Mouse (Mus musculus): ENCODE results near the gene Sptlc2. TPM values are rescaled to one million over a fixed set of nuclear protein-coding genes. Genes with fewer than 3 reads are reported as not detected.
"Not testable (repeated sequence)": the region's sequence is repeated elsewhere in the genome, so short reads cannot be mapped to it uniquely, and the experiment has no call there.

Gene Sptlc2
- total RNA-seq, 2 experiments from 2014 or later: 16.8 to 20.2 TPM

DNA sequence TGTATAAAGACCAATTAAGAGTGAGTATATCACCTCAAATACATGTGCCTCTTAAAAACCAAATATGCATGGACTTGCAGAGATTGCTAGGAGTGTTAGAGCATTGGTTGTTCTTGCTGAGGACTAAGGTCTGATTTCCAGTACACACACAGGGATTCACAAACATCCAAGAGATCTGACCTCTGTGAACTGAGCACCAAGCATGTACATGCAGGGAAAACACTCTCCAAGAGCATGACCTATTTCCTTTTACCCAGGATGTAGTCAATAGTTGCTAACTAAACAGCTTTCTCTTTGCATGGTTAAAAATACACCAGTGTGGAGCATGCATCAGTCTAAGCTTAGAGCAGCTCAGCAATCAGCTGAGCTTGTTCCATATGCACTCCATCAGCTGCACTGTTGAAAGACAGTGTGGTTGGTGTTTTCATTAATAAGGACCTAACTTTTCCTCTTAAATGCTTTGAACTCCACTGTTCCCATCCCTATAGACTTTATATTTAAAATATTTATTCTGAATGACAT, 45.0 kb downstream of the Sptlc2 start:
- no peak for DNase-seq
- intact Hi-C loops (cut with DNase I; ENCODE audit: low total_unique reads): no loop called here

DNA sequence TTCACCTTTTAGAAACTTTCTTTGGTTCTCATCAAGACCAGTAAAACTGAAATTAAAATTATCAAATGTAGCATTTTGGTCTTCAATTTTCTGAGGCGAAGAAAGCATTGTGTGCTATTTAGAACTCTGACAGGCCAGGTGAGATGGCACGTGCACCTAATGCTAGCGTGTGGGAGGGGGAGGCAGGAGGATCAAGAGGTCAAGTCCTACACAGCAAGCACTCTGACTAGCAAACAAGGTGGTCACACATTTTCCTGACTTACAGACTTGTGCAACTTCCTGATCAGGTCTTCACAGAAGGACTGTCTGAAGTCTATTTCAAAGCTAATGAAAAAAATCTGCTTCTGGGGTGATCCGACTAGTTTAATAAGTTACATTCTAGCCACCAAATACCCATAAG, 50.1 kb downstream of the Sptlc2 start:
- no peak for DNase-seq

DNA sequence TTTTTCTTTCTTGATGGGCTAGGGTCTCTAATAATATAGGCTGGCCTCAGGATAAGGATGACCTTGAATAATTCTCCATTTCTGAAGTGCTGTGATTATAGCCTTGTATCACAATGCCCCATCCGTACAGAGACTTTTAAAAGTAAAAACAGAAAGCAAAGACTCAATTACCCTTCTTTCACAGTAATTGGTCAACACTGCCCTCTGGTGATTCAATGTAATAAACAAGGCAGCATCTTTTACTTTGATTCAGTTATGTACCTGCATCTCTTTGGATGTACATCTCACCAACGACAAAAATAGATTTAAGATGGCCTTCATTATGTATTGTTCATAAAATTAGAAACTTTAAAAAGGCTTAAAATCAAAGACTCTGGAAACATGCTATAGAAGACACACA, 53.3 kb downstream of the Sptlc2 start:
- DNase-seq: no peak

More for the DNA sequence above, 50.1 kb downstream of the Sptlc2 start:
- intact Hi-C loops (cut with DNase I; ENCODE audit: low total_unique reads): loop anchor here (10.0 kb wide), 2 partner anchors 63 to 203 kb away; no protein-coding TSS in a partner anchor

DNA sequence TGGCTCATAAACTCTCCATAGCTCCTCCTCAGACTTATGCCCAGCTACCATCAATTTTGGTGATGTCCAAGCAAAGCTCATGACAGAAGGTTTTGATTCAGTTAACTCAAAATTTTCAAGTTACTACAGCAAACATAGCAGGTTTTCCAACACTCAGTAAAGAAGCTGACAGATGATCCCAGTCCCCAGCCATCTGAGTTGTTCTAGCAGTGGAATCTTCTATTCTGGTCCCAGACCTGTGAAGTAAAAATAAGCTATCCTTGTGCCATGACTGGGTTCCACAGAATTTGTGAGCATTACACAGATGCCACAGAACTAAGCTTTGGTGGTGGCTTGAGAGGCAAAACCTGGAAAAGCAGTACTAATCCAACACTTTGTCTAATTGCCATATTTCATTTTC, 54.4 kb downstream of the Sptlc2 start:
- intact Hi-C loops (cut with DNase I; ENCODE audit: low total_unique reads): loop anchor here (10.0 kb wide), 2 partner anchors 59 to 199 kb away; no protein-coding TSS in a partner anchor
- no peak for DNase-seq

More for the DNA sequence above, 53.3 kb downstream of the Sptlc2 start:
- intact Hi-C loops (cut with DNase I; ENCODE audit: low total_unique reads): loop anchor here (10.0 kb wide), 2 partner anchors 60 to 200 kb away; no protein-coding TSS in a partner anchor

DNA sequence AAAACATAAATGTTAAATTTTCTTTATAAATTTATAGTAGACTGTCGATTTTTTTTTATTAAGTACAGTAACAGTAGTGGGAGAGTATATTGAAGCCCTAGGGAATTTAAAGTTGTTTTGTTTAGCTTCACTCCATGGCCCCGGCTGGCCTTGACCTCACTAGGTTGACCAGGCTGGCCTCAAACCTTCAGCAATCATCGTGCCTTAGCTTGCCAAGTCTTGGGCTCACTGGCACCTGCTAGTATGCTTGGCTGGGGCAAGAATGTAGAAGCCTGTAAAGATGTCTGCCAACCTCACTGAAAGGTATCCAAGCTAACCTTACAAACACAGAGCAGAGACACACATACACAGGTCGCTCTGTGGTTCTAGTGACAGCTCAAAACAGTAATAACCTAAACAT, 55.6 kb downstream of the Sptlc2 start:
- no peak for DNase-seq

DNA sequence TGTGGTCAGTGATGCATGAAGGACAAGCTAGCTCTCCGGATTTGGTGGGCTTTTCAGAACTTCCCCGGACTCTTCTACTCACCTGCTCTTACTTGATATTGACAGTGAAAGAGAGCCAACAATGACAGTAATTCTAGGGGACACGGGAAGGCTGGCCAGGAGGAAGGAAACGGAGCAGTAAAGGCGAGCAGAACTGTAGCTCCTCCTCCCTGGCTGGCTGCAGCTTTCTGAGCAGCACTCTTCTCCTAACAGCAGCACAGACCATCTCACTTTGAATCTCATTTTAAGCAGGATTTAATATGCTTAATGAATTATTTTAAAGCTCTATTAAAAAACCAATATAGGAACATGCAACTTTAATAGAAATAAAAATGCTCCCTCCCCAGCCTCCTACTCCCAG, 56.2 kb downstream of the Sptlc2 start:
- intact Hi-C loops (cut with DNase I; ENCODE audit: low total_unique reads): loop anchor here (10.0 kb wide), 2 partner anchors 57 to 197 kb away; no protein-coding TSS in a partner anchor
- no peak for DNase-seq

More for the DNA sequence above, 55.6 kb downstream of the Sptlc2 start:
- intact Hi-C loops (cut with DNase I; ENCODE audit: low total_unique reads): loop anchor here (10.0 kb wide), 2 partner anchors 58 to 198 kb away; no protein-coding TSS in a partner anchor

DNA sequence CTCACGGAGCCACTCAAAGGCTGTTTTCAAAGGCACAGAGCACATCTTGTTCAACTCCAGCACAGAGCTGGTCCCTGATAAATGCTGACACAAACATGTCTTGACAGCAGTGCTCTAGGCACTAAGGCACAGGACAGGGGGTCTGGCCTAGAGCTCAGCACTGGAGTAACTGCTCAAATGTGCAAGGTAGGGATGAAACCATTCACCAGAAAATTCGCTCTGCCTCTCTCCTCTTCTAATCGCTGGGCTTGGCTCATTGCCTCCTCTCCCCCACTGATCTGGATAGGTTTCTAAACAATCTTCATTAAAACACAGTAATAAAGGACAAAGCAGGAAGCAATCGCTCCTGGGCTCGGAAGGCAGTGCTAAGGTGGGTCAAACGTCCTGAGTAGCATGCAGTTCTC, 57.1 kb downstream of the Sptlc2 start:
- DNase-seq: no peak
- intact Hi-C loops (cut with DNase I; ENCODE audit: low total_unique reads): loop anchor here (10.0 kb wide), 2 partner anchors 56 to 196 kb away; no protein-coding TSS in a partner anchor

DNA sequence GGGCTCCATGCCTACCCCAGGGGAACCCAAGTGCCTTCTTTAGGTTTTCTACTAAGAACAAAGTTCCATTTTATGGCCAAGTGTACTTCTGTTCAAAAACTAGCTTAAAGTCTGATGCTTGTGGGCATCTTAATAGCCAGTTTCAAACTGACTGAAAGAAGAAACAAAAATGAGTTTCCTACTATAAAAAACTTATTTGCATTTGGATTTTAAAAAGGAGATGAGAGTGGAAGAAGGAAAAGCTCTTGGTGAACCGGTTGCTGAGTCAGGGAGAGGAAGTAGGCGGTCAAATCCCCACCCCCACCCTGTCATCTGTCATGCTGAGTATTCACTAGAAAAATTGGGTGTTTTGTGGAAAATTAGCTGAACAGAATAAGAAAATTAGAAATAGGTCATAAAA, 57.9 kb downstream of the Sptlc2 start:
- intact Hi-C loops (cut with DNase I; ENCODE audit: low total_unique reads): loop anchor here (10.0 kb wide), 2 partner anchors 55 to 195 kb away; no protein-coding TSS in a partner anchor
- DNase-seq: no peak

DNA sequence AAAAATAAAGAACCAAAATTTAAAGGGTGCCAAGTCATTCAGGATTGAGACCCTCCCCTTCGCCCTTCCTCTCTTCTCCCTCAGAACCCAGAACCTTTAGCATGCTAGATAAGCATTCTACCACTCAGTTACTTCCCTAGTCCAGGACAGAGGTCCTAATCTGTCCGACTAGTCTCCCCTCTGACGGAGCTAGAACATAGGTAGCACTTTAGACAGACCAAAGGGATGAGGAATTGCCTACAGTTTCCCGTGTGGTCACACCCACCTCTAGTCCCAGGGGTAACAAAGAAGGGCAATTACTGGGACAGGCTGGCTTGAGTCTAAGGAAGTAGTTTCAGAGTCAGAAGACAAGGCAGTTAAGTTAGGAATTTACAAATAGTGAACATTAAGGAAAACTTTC, 60.1 kb downstream of the Sptlc2 start:
- intact Hi-C loops (cut with DNase I; ENCODE audit: low total_unique reads): no loop called here
- DNase-seq: no peak

DNA sequence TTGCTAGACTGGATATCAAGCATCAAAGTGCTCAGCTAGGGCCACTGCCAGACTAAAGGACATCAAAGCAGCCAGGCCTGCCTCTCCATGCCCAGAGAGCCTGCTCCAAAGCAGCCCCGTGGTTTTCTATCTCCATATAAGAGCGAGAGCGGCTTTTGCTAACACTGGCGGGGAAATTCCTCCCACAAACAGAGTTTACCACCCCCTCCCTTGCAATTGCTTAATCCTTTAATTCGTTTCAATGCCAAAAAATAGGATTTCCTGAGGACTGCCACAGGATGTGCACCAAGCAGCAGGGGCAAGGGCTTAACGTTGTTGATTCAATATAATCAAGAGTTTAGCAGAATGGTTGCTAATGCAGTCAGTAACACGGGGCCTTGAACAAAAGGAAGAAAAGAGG, 60.5 kb downstream of the Sptlc2 start:
- intact Hi-C loops (cut with DNase I; ENCODE audit: low total_unique reads): no loop called here
- no peak for DNase-seq

DNA sequence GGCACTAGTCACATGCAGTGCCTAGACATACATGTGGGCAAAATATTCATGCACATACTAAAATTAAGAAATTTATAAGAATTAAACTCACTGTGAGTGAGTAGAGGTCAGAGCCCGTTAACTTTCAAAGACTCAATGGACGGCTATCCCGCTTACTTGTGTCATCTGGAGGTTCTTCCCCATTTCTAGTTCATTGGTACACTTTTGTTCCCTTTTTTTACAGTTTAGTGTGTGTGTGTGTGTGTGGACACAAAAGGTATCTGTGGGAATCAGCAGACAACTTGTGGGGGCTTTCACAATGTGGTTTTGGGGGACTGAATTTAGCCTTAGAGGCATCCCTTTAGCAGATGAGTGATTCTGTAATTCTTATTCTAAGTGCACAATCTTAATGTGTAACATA, 62.7 kb downstream of the Sptlc2 start:
- DNase-seq: no peak
- intact Hi-C loops (cut with DNase I; ENCODE audit: low total_unique reads): no loop called here

DNA sequence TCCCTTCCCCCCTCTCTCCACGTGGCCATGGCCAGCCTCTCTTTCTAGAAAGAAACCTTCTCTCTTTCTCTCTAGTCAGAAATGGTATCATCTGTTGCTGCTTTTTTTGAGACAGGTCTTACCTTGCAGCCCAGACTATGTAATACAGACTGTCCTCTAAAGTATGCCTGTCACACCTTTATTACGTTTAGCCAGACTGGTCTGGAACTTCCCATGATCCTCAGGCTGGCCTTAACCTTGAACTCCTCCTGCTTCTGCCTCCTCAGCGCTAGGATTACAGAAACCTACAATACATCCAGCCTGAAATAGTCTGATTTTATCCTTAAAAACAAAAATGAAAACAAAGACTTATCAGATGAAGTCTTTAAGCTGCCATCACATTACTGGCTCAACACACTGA, 68.9 kb downstream of the Sptlc2 start:
- no peak for DNase-seq
- intact Hi-C loops (cut with DNase I; ENCODE audit: low total_unique reads): no loop called here

DNA sequence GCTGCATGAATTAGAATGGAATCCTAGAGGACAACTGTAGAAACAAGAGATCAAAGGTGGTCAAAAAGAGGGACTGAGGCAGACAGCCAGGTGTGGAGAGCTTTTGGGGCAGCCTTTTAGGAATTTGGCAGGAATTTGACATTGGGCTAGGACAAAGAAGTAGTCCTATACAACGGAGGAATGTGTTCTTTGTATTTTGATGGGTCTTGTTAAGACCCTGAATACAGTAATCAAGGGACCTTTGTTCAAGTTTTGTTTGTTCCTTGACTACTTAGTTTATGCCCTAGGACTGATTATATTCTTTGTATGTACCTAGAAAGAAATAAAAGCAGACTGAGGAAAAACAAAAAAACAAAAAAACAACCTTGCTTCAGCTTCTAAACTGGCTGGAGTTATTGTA, 70.2 kb downstream of the Sptlc2 start:
- DNase-seq: no peak
- intact Hi-C loops (cut with DNase I; ENCODE audit: low total_unique reads): no loop called here

DNA sequence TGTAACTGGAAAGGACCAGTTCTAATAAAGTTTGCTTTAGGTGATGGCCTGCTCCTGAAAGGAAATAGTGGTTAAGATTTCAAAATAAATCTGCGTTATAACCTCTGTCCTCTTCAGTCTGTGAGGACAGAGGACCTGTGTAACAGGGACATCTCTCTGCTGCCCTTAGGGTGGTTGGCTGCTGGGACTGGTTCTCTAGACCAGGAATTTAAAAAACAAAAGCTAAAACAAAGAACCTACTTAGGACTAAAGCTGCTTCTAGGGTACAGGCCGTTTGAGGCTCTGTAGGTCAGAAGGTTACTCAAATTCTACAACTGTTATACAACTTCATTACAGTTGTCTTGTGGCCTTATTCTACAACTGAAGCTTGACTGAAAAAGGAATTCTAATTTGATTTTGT, 75.1 kb downstream of the Sptlc2 start:
- DNase-seq: no peak
- intact Hi-C loops (cut with DNase I; ENCODE audit: low total_unique reads): no loop called here

DNA sequence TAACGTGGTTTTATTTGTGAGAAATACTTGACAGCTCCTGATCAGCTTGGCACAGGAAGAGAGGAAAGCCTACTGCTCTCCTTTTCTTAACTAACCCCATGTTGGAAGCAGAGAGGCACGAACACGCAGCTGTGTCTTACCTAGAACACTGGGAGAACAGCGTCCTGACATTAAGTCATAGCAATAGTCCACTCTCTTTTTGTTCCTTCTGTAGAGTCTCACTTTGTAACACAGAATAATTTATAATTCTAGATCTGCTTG, 81.6 kb downstream of the Sptlc2 start:
- intact Hi-C loops (cut with DNase I; ENCODE audit: low total_unique reads); DNase-seq: not testable (repeated sequence)

DNA sequence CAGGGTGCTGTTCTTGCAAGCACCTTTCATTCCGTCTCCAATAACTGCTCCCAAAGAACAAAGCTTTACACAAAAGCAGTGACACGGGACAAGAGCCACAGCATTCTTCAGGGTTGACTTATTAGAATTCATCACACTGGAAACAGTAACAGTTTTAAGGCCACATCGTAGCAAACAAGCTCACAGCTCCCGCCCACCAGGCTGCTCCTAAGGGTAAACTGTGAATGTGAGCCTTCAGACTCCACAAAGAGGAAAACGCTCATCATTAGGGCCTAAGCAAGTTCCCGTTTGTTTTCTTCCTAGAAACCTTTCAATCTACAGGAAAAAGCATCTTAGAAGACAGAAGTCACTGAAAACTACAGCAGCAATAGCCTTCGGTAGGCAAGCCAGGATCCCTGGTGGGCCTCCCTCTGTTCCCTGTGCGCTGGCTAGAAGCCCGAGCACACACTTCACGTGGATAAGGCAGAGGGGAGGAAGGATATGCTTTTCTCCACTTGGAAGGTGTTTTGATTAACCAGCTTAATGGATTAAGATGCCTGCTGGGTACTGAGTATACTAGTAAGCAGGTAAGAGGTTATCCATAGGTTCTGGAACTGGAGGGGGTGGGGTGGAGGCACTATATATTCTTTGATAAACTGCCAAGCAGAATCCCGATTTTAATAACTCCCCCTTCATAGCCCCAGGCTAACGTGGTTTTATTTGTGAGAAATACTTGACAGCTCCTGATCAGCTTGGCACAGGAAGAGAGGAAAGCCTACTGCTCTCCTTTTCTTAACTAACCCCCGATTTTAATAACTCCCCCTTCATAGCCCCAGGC, 82.2 kb downstream of the Sptlc2 start:
- intact Hi-C loops (cut with DNase I; ENCODE audit: low total_unique reads): no loop called here

DNA sequence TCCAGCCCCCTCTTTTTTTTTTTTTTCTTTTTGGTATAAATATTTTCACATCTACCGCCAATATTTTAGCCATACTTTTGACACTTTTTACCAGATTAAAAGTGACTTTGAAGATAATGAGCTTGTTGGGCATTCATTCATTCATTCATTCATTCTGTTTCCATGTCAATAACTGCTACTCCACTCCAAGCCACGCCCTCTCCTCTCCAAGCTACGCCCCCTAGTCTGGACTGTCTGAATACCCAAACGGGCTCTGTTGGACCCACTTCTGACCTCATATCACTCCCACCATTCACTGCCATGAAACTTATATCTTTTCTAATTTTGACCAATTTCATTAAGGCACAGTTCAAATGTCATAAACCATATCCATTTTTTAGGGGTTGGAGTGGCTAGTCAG, 87.0 kb downstream of the Sptlc2 start:
- no peak for DNase-seq
- intact Hi-C loops (cut with DNase I; ENCODE audit: low total_unique reads): no loop called here

More for the DNA sequence above, 82.2 kb downstream of the Sptlc2 start:
- DNase-seq: no peak

DNA sequence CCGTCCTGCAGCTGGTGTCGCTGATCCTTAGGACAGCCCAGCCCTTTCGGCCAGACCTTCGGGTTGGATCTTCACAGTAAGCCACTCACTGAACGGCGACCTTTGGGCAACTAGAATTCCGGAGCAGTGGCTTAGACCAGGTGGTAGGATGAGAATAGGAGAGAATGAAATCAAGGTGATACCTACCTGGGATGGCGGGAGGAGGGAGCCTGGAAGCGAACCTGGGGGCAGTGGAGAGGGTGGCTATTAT, 87.8 kb downstream of the Sptlc2 start:
- DNase-seq: no peak
- intact Hi-C loops (cut with DNase I; ENCODE audit: low total_unique reads): no loop called here

DNA sequence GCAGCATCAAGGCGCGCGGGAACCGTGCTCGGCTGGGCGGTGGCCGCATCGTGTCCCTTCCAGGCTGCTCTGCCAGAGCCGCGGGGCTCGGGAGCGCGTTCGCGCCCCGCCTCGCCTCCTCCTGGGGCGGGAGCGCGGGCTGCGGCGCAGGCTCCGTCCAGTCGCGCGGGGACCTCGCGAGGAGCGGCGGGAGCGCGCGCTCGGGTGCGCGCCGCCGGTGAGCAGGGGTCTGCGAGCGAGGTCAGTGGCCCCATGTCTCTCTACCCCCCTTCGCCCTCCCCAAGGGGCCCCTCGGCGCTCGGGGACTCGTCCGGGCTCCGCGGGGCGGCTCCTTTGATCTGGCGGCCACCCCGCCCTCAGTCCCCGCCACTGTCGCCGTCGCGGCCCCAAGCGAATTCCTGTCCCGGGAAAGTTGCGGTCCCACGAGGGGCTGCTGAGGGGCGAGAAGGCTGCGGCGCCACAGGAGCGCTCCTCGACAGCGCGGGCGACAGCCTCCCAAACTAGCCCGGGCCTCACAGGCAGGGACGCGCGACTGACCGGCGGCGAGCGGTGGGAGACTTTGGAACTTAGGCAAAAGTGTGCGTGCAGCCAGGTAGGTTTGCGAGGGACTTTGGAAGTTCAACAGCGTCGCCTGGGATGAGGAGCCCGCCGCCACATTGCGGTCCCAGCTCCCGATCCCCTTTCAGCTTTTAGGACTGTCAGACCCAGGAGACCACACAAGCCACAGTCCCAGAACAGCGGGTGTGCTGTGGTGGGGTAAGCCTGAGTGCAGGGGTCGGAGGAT, 88.3 kb downstream of the Sptlc2 start, which contains the start of gene Ism2:
TSS of gene Ism2 (minus strand) at position 49 of the 784 bp plus-strand sequence.
- intact Hi-C loops (cut with DNase I; ENCODE audit: low total_unique reads): no loop called here
- DNase-seq: peak; percentile 37

DNA sequence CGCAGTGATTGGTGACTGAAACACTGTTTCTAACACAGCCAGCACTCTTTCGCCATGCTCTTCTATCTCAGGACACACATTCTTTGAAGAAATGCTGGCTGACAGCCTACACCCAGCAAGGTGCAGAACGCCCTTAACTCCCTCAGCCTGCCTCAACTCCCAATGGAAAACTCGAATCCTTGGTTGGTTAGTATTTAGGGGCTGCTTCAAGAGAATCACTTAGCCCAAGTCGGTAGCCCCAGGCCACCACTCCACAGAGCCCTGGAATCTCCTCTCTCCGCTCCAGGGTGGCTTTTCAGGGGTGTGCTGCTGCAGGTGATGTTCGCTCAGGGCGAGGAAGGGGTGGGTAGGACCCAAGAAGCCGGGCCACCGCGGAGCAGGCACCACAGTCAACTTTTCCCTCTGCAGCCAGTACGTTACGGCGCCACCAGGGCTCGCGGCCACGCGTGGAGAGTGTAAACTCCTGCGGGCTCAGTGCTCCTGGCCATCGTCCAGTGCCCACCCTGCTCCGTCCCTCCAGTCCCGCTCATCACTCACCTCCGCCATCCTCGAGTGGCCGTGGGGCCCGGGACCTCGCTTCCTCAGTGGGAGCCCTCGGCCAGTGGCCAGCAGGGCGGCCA, 89.0 kb downstream of the Sptlc2 start:
- no peak for DNase-seq
- intact Hi-C loops (cut with DNase I; ENCODE audit: low total_unique reads): no loop called here

All from gastrocnemius, postnatal 14 days (tissue).